Mouse (Mus musculus) lung, postnatal 0 days (tissue): ENCODE measurements around the gene Tsc2.
A peak's percentile ranks its signal among the peaks of the same experiment; 100 is the strongest.

ENCODE experiments used
- CTCF ChIP-seq: IDR thresholded peaks from 2 replicates; pipeline ENCODE4 v1.5.1; 2016; ENCODE audit warnings: antibody characterized with exemption, mild to moderate bottlenecking
- EP300 ChIP-seq: IDR thresholded peaks from 2 replicates; pipeline ENCODE4 v1.6.1; 2016; ENCODE audit warnings: antibody characterized with exemption, mild to moderate bottlenecking, control low read depth

DNA sequence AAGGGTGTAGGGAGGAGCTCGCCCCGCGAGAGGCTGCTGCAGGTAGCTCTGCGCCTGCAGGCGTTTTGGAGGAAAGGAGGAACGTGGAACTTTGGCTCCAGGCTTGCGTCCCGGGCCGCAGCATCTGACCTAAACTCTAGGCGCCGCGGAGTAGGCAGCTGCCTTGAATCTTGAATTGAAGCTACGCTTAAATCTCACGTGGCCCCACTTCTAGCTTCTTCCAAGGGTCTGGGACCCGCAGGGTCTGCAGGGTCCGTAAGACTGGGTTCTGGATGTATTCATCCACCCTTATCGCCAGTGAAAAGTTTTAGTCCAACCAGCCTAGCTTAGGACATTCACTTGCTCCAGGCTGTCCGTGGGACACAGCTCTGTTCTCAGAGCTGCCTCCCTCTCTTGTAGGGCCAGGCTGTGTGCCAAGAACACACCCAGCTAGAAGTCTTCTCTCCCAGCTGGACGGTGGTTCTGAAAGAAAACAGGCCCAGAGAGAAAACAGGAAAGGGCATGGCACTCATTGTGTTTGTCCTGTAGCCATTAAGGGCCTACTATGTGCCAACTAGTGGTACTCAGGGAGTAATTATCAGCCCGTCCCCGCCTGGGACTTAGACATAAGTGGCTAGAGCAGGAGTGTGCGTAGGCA is 501 bp upstream of the Tsc2 start:
- TF ChIP-seq CTCF: no peak
- TF ChIP-seq EP300: peak; percentile 87
